Mouse (Mus musculus): ENCODE measurements at regions not wholly inside any gene's neighbourhood (a gene's known extent, or its start where the extent isn't known, plus 50 kb on each side); places are given as distances from the start of the nearest gene placed in this dataset.
A peak's percentile ranks its signal among the peaks of the same experiment; 100 is the strongest.
"Not testable (repeated sequence)": the region's sequence is repeated elsewhere in the genome, so short reads cannot be mapped to it uniquely, and the experiment has no call there.

- peak overlapping the region; percentile 47 for H3K4me2 ChIP-seq (replicated peaks)
Measured at GRCm38 (mm10) chr4:145774241-145774761, 94.3 kb upstream of the Zfp986 start.

GRCm38 (mm10) chr4:145774884-145775283 is 93.7 kb upstream of the Zfp986 start:
- DNase-seq (ENCODE audit: low spot score); H3K36me3 ChIP-seq (replicated peaks; ENCODE audit: control insufficient read depth, insufficient read depth); H3K9me3 ChIP-seq (ENCODE audit: control insufficient read depth, low read length); H3K9ac ChIP-seq; H3K4me3 ChIP-seq (replicated peaks; ENCODE audit: low read length); H3K4me1 ChIP-seq (replicated peaks; ENCODE audit: control insufficient read depth, insufficient read depth, low read length); H3K27me3 ChIP-seq (ENCODE audit: control insufficient read depth, insufficient read depth, low read length); H3K27ac ChIP-seq; ATAC-seq (ENCODE audit: low FRiP score); H3K4me2 ChIP-seq (replicated peaks): not testable (repeated sequence)
- 10% methylated on average over 1 of the region's 6 CpGs for WGBS

More at GRCm38 (mm10) chr4:145774241-145774761, 94.3 kb upstream of the Zfp986 start:
- ATAC-seq (ENCODE audit: low FRiP score) (peak; percentile 92), DNase-seq (ENCODE audit: low spot score) (peak; percentile 24)
- H3K27me3 ChIP-seq (ENCODE audit: control insufficient read depth, insufficient read depth, low read length); H3K9me3 ChIP-seq (ENCODE audit: control insufficient read depth, low read length); H3K27ac ChIP-seq; H3K9ac ChIP-seq; H3K4me1 ChIP-seq (replicated peaks; ENCODE audit: control insufficient read depth, insufficient read depth, low read length); H3K36me3 ChIP-seq (replicated peaks; ENCODE audit: control insufficient read depth, insufficient read depth): not testable (repeated sequence)
- 2% methylated on average over 41 of the region's 49 CpGs for WGBS
- H3K4me3 ChIP-seq (replicated peaks; ENCODE audit: low read length), result peak overlapping the region; percentile 22

- not testable (repeated sequence) for H3K9me3 ChIP-seq (ENCODE audit: control insufficient read depth, low read length); ATAC-seq (ENCODE audit: low FRiP score); H3K27ac ChIP-seq; H3K4me2 ChIP-seq (replicated peaks); H3K27me3 ChIP-seq (ENCODE audit: control insufficient read depth, insufficient read depth, low read length); H3K4me1 ChIP-seq (replicated peaks; ENCODE audit: control insufficient read depth, insufficient read depth, low read length); DNase-seq (ENCODE audit: low spot score); H3K4me3 ChIP-seq (replicated peaks; ENCODE audit: low read length); H3K36me3 ChIP-seq (replicated peaks; ENCODE audit: control insufficient read depth, insufficient read depth); H3K9ac ChIP-seq
Measured at GRCm38 (mm10) chr4:145776531-145776930, 92.1 kb upstream of the Zfp986 start.

GRCm38 (mm10) chr4:145781281-145781896 is 87.2 kb upstream of the Zfp986 start:
- not testable (repeated sequence) for ATAC-seq (ENCODE audit: low FRiP score); H3K9me3 ChIP-seq (ENCODE audit: control insufficient read depth, low read length); H3K4me3 ChIP-seq (replicated peaks; ENCODE audit: low read length); H3K9ac ChIP-seq; H3K27me3 ChIP-seq (ENCODE audit: control insufficient read depth, insufficient read depth, low read length); H3K27ac ChIP-seq; H3K4me2 ChIP-seq (replicated peaks); DNase-seq (ENCODE audit: low spot score); H3K4me1 ChIP-seq (replicated peaks; ENCODE audit: control insufficient read depth, insufficient read depth, low read length); H3K36me3 ChIP-seq (replicated peaks; ENCODE audit: control insufficient read depth, insufficient read depth)
- WGBS, result no CpG with 5 or more reads among the region's 14 CpGs

GRCm38 (mm10) chr4:145814674-145815073 is 53.9 kb upstream of the Zfp986 start:
- not testable (repeated sequence) for H3K4me1 ChIP-seq (replicated peaks; ENCODE audit: control insufficient read depth, insufficient read depth, low read length); DNase-seq (ENCODE audit: low spot score); H3K4me3 ChIP-seq (replicated peaks; ENCODE audit: low read length); H3K27me3 ChIP-seq (ENCODE audit: control insufficient read depth, insufficient read depth, low read length); H3K9me3 ChIP-seq (ENCODE audit: control insufficient read depth, low read length); H3K27ac ChIP-seq; H3K4me2 ChIP-seq (replicated peaks); ATAC-seq (ENCODE audit: low FRiP score); H3K36me3 ChIP-seq (replicated peaks; ENCODE audit: control insufficient read depth, insufficient read depth); H3K9ac ChIP-seq
- no CpG with 5 or more reads among the region's 4 CpGs for WGBS

Measured in hindbrain, embryonic 14.5 days (tissue).